Mouse (Mus musculus) heart, embryonic 12.5 days (tissue): ENCODE data around the gene Gkap1. TPM values are rescaled to one million over a fixed set of nuclear protein-coding genes. Genes with fewer than 3 reads are reported as not detected.
A peak's percentile ranks its signal among the peaks of the same experiment; 100 is the strongest.

Experiments used
- ATAC-seq: fragments of 200-750 bp; cut with Nextera tagmentation; 2 replicates; pipeline ENCODE4 v1.8.0; 2017; ENCODE audit warnings: moderate TSS enrichment, moderate library complexity; ENCODE audit not compliant: insufficient number of reproducible peaks, low FRiP score
- H3K27ac ChIP-seq: fragments of 300-500 bp; sonication (generic); 2 replicates; pipeline ENCODE4 v1.5.1; 2016; ENCODE audit warnings: mild to moderate bottlenecking, moderate library complexity; ENCODE audit not compliant: poor library complexity, severe bottlenecking
- H3K27me3 ChIP-seq: fragments of 300-500 bp; sonication (generic); replicated peaks from 2 replicates; pipeline ENCODE4 v1.6.1; 2016; ENCODE audit warnings: mild to moderate bottlenecking, moderate library complexity
- H3K36me3 ChIP-seq: fragments of 300-500 bp; sonication (generic); 2 replicates; pipeline ENCODE4 v1.6.1; 2016; ENCODE audit warnings: mild to moderate bottlenecking, moderate library complexity
- H3K4me1 ChIP-seq: fragments of 300-500 bp; sonication (generic); replicated peaks from 2 replicates; pipeline ENCODE4 v1.6.1; 2016; ENCODE audit warnings: mild to moderate bottlenecking
- H3K4me2 ChIP-seq: fragments of 300-500 bp; sonication (generic); 2 replicates; pipeline ENCODE4 v1.6.1; 2016; ENCODE audit warnings: mild to moderate bottlenecking, moderate library complexity
- H3K4me3 ChIP-seq: fragments of 300-500 bp; sonication (generic); 2 replicates; pipeline ENCODE4 v1.5.1; 2016; ENCODE audit warnings: mild to moderate bottlenecking
- H3K9ac ChIP-seq: fragments of 300-500 bp; sonication (generic); 2 replicates; pipeline ENCODE4 v1.6.1; 2016; ENCODE audit warnings: mild to moderate bottlenecking, moderate library complexity
- H3K9me3 ChIP-seq: fragments of 300-500 bp; sonication (generic); replicated peaks from 2 replicates; pipeline ENCODE4 v1.6.1; 2016; ENCODE audit warnings: mild to moderate bottlenecking, moderate library complexity
- WGBS: fragments of 180-500 bp; shearing (Covaris S2); methylation state at CpG from one replicate; pipeline ENCODE4 v1.1.7; 2016; 5-methylcytosine and 5-hydroxymethylcytosine counted together
- polyA plus RNA-seq: library from polyadenylated mRNA; unstranded; fragments of >200 nt; fragmentation: Nextera tagmentation; extraction: Ambion mirVana; gene quantifications from 2 replicates; pipeline ENCODE4 v1.2.1, GENCODE M21; 2016

The Gkap1 gene
- polyA plus RNA-seq: 24.7 and 25.4 TPM in 2 replicates

DNA sequence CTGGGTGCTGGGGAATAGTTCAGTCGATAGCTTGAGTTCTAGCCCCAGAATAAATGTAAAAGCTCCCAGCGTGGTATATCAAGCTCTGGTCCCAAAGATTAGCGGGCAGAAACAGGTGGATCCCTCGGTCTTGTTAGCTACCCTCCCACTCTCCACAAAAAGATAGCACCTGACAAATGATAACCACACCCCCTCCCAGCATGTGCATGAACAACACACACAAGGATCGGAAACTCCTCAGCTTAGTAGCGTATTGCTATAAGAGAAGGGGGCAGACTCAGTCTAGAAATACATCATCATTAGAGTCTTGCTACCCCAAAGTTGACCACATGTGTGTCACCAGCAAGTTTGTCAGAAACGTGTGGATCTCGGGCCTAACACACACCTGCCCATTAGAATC is at the start of gene Gkap1:
Gene Gkap1, minus strand, starts transcription at position 101 of the 400 bp plus-strand sequence.
- no peak for ATAC-seq
- H3K36me3 ChIP-seq: no peaks in the 10 kb centered on the region
- 69% methylated on average over 8 of the region's 8 CpGs for WGBS
- no peaks in the 10 kb centered on the region for H3K9me3 ChIP-seq
- peaks cover 14% of the 10 kb centered on the region for H3K4me1 ChIP-seq
- H3K27me3 ChIP-seq: 0 out of 2 replicates have a peak, but pooled peaks cover 4% of the 10 kb centered on the region
- H3K9ac ChIP-seq: peak within 1 kb of the TSS; percentile 88
- peak within 1 kb of the TSS; percentile 87 for H3K4me2 ChIP-seq
- peak within 1 kb of the TSS; percentile 49 for H3K27ac ChIP-seq
- peak within 1 kb of the TSS; percentile 80 for H3K4me3 ChIP-seq

DNA sequence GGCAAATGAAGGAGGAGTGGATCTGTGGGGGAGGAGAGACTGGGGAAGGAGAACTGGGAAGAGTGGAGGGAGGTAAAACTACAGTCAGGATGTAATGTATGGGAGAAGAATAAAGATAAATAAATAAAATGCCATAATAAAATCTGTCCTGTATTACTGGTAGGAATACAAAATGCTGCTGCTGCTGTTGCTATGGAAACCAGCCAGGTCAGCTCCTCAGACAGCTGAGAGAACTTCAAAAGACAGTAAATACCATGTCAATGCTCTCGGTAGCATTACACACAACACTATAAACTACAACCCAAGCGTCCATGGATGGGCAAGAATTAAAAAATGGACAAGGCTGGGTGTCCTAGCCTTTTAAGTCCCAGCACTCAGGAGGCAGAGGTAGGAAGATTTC is 42.3 kb upstream of the Gkap1 start:
- Histone ChIP-seq H3K9ac (no peak overlapping the region), H3K27ac (no peak overlapping the region), H3K9me3 (0 out of 2 replicates have a peak, but pooled peaks cover 3% of the 10 kb centered on the region), H3K4me2 (no peak overlapping the region), H3K4me3 (no peak overlapping the region), H3K27me3 (peaks cover 3% of the 10 kb centered on the region; the same call in 1 of the 2 replicates), H3K4me1 (peaks cover 3% of the 10 kb centered on the region; the same call in 1 of the 2 replicates), H3K36me3 (no peaks in the 10 kb centered on the region)
- no peak for ATAC-seq
- 72% methylated on average over 2 of the region's 2 CpGs for WGBS

DNA sequence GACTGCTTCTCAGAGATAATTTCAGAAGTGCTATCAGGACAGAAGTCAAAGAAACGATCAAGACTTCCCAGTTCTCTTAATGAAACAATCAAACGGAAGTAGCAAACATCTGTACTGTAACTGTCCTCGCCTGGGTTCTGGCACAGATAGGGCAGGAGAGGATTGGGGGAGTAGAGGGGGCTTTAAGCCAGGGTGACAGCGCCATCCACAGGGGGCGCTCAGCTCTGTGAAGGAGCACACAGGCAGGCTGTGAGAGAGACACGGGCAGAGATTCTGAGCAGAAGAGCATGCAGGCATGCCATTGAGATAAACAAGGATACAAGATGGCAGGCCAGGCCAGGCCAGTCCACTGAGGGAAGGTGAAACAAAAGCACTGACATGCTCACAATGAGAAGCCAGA is 39.5 kb upstream of the Gkap1 start:
- no peak overlapping the region for H3K27ac ChIP-seq
- H3K36me3 ChIP-seq: no peaks in the 10 kb centered on the region
- H3K27me3 ChIP-seq: peaks cover 3% of the 10 kb centered on the region; the same call in 1 of the 2 replicates
- ATAC-seq: no peak
- no peak overlapping the region for H3K4me3 ChIP-seq
- no peak overlapping the region for H3K4me2 ChIP-seq
- H3K9ac ChIP-seq: no peak overlapping the region
- 47% methylated on average over 6 of the region's 6 CpGs for WGBS
- no peaks in the 10 kb centered on the region for H3K9me3 ChIP-seq
- H3K4me1 ChIP-seq: peaks cover 3% of the 10 kb centered on the region; the same call in 1 of the 2 replicates

DNA sequence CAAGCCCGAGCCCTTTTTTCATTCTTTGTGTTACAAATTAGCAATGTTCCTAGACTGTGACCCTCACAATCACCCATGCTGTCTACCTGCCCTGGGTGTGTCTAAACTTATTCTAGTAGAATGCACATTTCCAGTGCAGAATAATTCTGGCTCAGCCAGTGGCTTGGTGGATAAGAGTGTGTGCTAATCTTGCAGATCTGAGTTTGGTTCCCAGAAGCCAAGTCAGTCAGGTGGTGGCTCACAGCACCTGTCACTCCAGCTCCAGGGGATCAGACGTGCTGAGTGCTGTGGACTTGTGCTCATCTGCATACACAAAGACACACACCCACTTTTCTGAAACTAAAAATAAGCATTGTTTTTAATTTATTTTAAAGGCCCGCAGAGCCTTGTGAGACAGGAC is 38.3 kb upstream of the Gkap1 start:
- peaks cover 3% of the 10 kb centered on the region; the same call in 1 of the 2 replicates for H3K4me1 ChIP-seq
- peaks cover 3% of the 10 kb centered on the region; the same call in 1 of the 2 replicates for H3K27me3 ChIP-seq
- no peak overlapping the region for H3K4me2 ChIP-seq
- no peak overlapping the region for H3K9ac ChIP-seq
- no peaks in the 10 kb centered on the region for H3K36me3 ChIP-seq
- no peak overlapping the region for H3K4me3 ChIP-seq
- no peak overlapping the region for H3K27ac ChIP-seq
- no peaks in the 10 kb centered on the region for H3K9me3 ChIP-seq
- no peak for ATAC-seq
- 71% methylated on average over 3 of the region's 3 CpGs for WGBS

DNA sequence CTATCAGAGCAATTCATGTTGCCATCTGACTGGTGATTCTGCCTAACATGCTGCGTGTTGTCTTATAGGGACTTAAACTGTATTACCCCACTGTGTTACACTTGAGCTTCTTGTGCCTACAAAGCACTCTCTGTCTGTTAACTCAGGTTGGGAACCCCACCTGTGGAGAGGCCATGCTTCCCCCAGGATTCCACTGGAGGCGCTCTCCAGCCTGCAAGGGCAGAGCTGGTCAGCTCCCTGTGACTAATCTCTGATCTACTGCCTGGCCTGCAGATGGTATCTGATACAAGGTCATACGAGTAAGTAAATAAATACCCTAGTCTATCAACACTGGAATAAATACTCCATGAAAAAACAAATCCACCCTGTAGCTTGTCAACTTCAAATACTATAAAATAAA is 35.9 kb upstream of the Gkap1 start:
- no peak overlapping the region for H3K4me2 ChIP-seq
- H3K4me3 ChIP-seq: no peak overlapping the region
- no peaks in the 10 kb centered on the region for H3K36me3 ChIP-seq
- no peak for ATAC-seq
- WGBS: 43% methylated on average over 3 of the region's 3 CpGs
- H3K27me3 ChIP-seq: peaks cover 3% of the 10 kb centered on the region; the same call in 1 of the 2 replicates
- H3K9ac ChIP-seq: no peak overlapping the region
- H3K27ac ChIP-seq: no peak overlapping the region
- peaks cover 3% of the 10 kb centered on the region; the same call in 1 of the 2 replicates for H3K4me1 ChIP-seq
- no peaks in the 10 kb centered on the region for H3K9me3 ChIP-seq

DNA sequence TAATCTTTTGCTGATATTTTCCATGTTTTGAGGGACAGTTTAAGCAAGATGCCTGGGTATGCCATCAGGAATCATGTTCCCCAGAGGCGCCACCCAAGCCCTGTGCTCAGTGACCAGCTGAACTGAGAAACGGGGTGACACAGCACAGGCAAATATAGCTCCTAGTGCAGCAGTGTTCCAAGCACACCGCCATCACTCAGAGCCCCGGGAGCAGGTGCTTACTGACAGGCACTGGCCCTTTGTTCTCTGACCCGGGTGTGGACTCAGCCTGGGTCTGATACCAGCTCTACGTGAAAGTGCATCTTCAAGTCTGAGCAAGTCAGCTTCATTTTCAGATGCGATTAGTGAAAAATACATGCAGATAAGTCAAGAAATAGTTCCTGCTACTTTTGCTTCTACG is 34.0 kb upstream of the Gkap1 start:
- no peak for ATAC-seq

DNA sequence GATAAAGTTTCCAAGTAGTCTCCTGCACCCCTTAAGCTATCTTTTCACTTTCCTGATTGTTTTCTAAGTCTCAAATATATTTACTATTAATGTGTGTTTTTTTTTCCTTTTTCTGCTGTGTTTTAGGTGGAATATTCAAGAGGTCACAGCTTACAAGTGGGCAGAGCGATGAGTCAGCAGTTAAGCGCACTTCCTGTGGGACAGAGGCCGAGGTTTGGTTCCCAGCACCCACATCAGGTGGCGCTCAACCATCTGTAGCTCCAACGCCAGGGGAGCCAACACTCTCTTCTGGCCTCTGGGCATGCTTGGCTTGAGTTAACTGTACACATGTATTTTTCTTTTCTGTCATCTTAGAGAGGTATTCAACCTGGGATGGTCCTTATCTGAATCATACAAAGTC is 32.0 kb upstream of the Gkap1 start:
- Histone ChIP-seq H3K36me3 (no peaks in the 10 kb centered on the region), H3K4me1 (no peaks in the 10 kb centered on the region), H3K9me3 (no peaks in the 10 kb centered on the region), H3K27ac (no peak overlapping the region), H3K27me3 (no peaks in the 10 kb centered on the region), H3K4me3 (no peak overlapping the region), H3K4me2 (no peak overlapping the region), H3K9ac (no peak overlapping the region)
- ATAC-seq: no peak
- WGBS: 88% methylated on average over 5 of the region's 5 CpGs

More for the DNA sequence above, 34.0 kb upstream of the Gkap1 start:
- Histone ChIP-seq H3K4me2 (no peak overlapping the region), H3K27me3 (no peaks in the 10 kb centered on the region), H3K36me3 (no peaks in the 10 kb centered on the region), H3K4me3 (no peak overlapping the region), H3K9me3 (no peaks in the 10 kb centered on the region), H3K9ac (no peak overlapping the region), H3K27ac (no peak overlapping the region), H3K4me1 (no peaks in the 10 kb centered on the region)
- WGBS: 61% methylated on average over 8 of the region's 8 CpGs

DNA sequence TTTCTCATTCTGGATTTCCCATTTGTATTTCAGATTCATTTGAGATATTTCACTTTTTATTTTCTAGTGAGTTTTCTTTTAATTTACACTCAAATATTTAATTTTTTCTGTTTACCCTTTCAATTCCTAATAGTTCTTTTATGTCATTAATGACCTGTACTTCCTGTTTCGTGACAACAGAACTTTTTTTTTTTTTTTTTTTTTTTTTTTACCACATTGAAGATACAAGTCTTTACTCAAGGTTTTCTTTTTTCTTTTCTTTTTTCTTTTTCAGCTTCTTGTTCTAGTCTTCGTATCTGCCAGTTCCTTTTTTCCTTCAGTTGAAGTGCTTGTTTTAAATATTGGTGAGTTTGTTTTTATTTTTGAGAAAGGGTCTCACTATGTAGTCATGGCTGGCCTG is 29.7 kb upstream of the Gkap1 start:
- no peak for ATAC-seq
- no peak overlapping the region for H3K27ac ChIP-seq
- H3K36me3 ChIP-seq: no peaks in the 10 kb centered on the region
- no peak overlapping the region for H3K4me3 ChIP-seq
- H3K4me2 ChIP-seq: no peak overlapping the region
- no peak overlapping the region for H3K9ac ChIP-seq
- H3K9me3 ChIP-seq: no peaks in the 10 kb centered on the region
- H3K4me1 ChIP-seq: no peaks in the 10 kb centered on the region
- no peaks in the 10 kb centered on the region for H3K27me3 ChIP-seq
- WGBS: 82% methylated on average over 2 of the region's 2 CpGs

DNA sequence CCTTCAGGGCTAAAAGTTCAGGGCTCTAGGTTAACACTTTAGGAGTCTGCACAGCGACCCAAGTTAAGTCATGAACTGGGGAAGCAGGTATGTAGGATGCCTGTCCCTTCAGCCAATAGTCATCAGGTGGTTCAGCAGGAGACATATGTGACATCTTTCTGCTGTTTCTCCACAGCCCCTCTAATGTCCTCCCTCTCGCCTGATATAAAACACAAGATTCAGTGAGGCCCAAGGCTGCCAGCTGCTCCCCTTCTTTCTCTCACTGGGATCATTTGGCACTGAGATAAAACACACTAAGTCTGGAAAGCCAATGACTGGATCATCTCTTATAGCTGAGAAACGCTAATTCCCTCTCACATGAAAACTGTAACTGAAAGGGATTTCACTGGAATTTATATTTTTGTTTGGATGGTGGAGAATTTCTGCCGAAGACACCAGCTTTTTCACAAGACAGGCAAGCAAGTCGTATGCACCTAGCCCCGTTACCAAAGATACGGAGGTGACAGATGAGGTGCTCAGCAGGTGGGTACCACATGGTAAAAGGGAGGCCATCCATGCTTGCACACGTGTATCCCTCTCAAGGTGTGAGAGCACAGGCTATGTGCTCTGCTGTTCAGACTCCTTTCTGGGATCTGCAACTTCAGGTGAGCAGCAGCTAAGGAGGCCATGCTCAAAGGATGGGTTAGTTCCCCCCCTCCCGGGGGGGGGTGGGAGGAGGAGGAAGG is 27.1 kb upstream of the Gkap1 start:
- no peak overlapping the region for H3K9ac ChIP-seq
- H3K9me3 ChIP-seq: peaks cover 6% of the 10 kb centered on the region; the same call in 1 of the 2 replicates
- H3K4me2 ChIP-seq: no peak overlapping the region
- H3K27ac ChIP-seq: no peak overlapping the region
- H3K27me3 ChIP-seq: no peaks in the 10 kb centered on the region
- WGBS: 73% methylated on average over 9 of the region's 9 CpGs
- ATAC-seq: no peak
- no peaks in the 10 kb centered on the region for H3K36me3 ChIP-seq
- no peak overlapping the region for H3K4me3 ChIP-seq
- no peaks in the 10 kb centered on the region for H3K4me1 ChIP-seq

DNA sequence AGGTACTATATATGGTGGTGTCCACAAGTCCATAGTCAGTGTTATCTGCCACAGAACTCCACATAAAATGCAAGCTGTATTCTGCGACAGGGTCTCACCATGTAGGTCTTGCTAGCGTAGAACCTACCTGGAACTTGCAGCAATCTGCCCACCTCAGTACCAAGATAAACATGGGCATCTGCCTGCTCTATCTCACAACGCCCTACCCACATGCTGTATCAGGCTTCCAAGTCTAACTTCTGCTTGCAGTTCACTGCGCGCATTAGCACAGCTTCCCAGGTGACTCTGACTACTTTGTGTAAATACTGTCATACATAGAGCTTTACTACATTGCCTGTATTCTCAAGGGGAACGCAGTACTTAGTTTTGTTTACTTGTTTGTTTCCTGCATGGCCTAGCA is 26.5 kb upstream of the Gkap1 start:
- WGBS: 88% methylated on average over 6 of the region's 6 CpGs
- H3K27ac ChIP-seq: no peak overlapping the region
- H3K36me3 ChIP-seq: no peaks in the 10 kb centered on the region
- H3K4me2 ChIP-seq: no peak overlapping the region
- no peak for ATAC-seq
- peaks cover 6% of the 10 kb centered on the region; the same call in 1 of the 2 replicates for H3K9me3 ChIP-seq
- H3K27me3 ChIP-seq: no peaks in the 10 kb centered on the region
- no peaks in the 10 kb centered on the region for H3K4me1 ChIP-seq
- H3K4me3 ChIP-seq: no peak overlapping the region
- H3K9ac ChIP-seq: no peak overlapping the region

DNA sequence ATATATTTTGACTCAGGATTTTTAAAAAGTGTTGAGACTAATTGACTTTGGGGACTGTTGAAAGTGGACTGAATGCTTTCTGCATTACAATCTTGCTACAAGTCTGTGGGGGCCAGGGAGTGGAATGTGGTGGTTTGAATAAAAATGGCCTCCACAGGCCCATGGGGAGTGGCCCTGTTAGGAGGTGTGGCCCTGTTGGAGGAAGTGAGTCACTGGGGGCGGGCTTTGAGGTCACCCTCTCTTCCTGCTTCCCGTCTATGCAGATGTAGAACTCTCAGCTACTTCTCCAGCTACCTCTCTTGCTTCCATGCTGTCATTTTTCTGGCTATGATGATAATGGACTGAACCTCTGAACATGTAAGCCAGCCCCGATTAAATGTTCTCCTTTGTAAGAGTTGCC is 23.3 kb upstream of the Gkap1 start:
- no peak overlapping the region for H3K9ac ChIP-seq
- no peak overlapping the region for H3K4me3 ChIP-seq
- H3K9me3 ChIP-seq: peaks cover 6% of the 10 kb centered on the region; the same call in 1 of the 2 replicates
- no peak overlapping the region for H3K27ac ChIP-seq
- H3K27me3 ChIP-seq: no peaks in the 10 kb centered on the region; the same call in 1 of the 2 replicates
- no peak for ATAC-seq
- H3K4me1 ChIP-seq: no peaks in the 10 kb centered on the region
- no peak overlapping the region for H3K4me2 ChIP-seq
- WGBS: 83% methylated on average over 3 of the region's 3 CpGs
- H3K36me3 ChIP-seq: no peaks in the 10 kb centered on the region
